Mouse (Mus musculus): ENCODE results near the gene Dmd. TPM values are rescaled to one million over a fixed set of nuclear protein-coding genes. Genes with fewer than 3 reads are reported as not detected.

The Dmd gene
- total and polyA plus RNA-seq, 3 experiments = not detected

- Histone ChIP-seq H3K9me3 (replicated peaks; ENCODE audit: insufficient read depth, low read length) (no peaks in the 10 kb centered on the region), H3K27me3 (ENCODE audit: control insufficient read depth in 1 of 2, insufficient read depth in 2 of 2, low read length in 2 of 2) (no peaks in the 10 kb centered on the region), H3K27ac (ENCODE audit: control insufficient read depth, low read depth, low read length) (no peak overlapping the region), H3K4me1 (ENCODE audit: control insufficient read depth in 1 of 2, insufficient read depth in 2 of 2, low read length in 2 of 2) (no peaks in the 10 kb centered on the region), H3K36me3 (ENCODE audit: control insufficient read depth in 1 of 2, insufficient read depth in 2 of 2, low read length in 2 of 2) (no peaks in the 10 kb centered on the region), H3K79me2 (ENCODE audit: control insufficient read depth, insufficient read depth, low read length, poor library complexity) (no peaks in the 10 kb centered on the region), H3K4me3 (ENCODE audit: control insufficient read depth in 1 of 2, insufficient read depth in 1 of 2, low read depth in 2 of 2, low read length in 2 of 2) (no peak overlapping the region), H3K9ac (ENCODE audit: control insufficient read depth, low read depth, low read length, poor library complexity, severe bottlenecking) (no peak overlapping the region)
- TF ChIP-seq ETS1 (IDR thresholded peaks at IDR 0.05; ENCODE audit: low read depth, low read length) (no peak), ELF1 (IDR thresholded peaks at IDR 0.05; ENCODE audit: low read depth, low read length) (no peak), BHLHE40 (IDR thresholded peaks at IDR 0.05; ENCODE audit: borderline replicate concordance, low read depth, low read length) (no peak), POLR2AphosphoS2 (IDR thresholded peaks at IDR 0.05; ENCODE audit: low read length) (no peak), MYC (IDR thresholded peaks at IDR 0.05; ENCODE audit: low read depth, low read length) (no peak), ZNF384 (IDR thresholded peaks at IDR 0.05; ENCODE audit: low read depth, low read length) (no peak), POLR2A (IDR thresholded peaks at IDR 0.05; ENCODE audit: control insufficient read depth in 1 of 2, insufficient read depth in 1 of 2, low read depth in 1 of 2, low read length in 2 of 2, poor library complexity in 1 of 2) (no peak), EP300 (IDR thresholded peaks at IDR 0.05; ENCODE audit: low read depth in 1 of 2, low read length in 2 of 2) (no peak)
- DNase-seq (ENCODE audit: low read depth, low spot score) = no peak
Observed at GRCm38 (mm10) chrX:84436556-84436955, 1487.9 kb downstream of the Dmd start.

GRCm38 (mm10) chrX:84442996-84443395 is 1494.3 kb downstream of the Dmd start:
- no peaks in the 10 kb centered on the region for H3K9me3 ChIP-seq (replicated peaks; ENCODE audit: insufficient read depth, low read length)
- DNase-seq (ENCODE audit: low read depth, low spot score) = no peak
- no peaks in the 10 kb centered on the region for H3K27me3 ChIP-seq (ENCODE audit: control insufficient read depth in 1 of 2, insufficient read depth in 2 of 2, low read length in 2 of 2)
- no peak overlapping the region for H3K27ac ChIP-seq (ENCODE audit: control insufficient read depth, low read depth, low read length)
- TF ChIP-seq GATA1 (IDR thresholded peaks at IDR 0.05; ENCODE audit: low read depth, low read length) = no peak
- no peak for TF ChIP-seq TCF12 (IDR thresholded peaks at IDR 0.05; ENCODE audit: low read depth, low read length)
- TF ChIP-seq ZMIZ1 (IDR thresholded peaks at IDR 0.05; ENCODE audit: low read depth, low read length) = no peak
- TF ChIP-seq TBP (IDR thresholded peaks at IDR 0.05; ENCODE audit: low read depth, low read length) = no peak
- TF ChIP-seq NRF1 (IDR thresholded peaks at IDR 0.05; ENCODE audit: insufficient read depth, low read depth, low read length, poor library complexity, severe bottlenecking) = no peak
- no peak for TF ChIP-seq RCOR1 (IDR thresholded peaks at IDR 0.05; ENCODE audit: low read depth, low read length)
- no peaks in the 10 kb centered on the region for H3K79me2 ChIP-seq (ENCODE audit: control insufficient read depth, insufficient read depth, low read length, poor library complexity)
- no peaks in the 10 kb centered on the region for H3K36me3 ChIP-seq (ENCODE audit: control insufficient read depth in 1 of 2, insufficient read depth in 2 of 2, low read length in 2 of 2)
- no peak overlapping the region for H3K4me3 ChIP-seq (ENCODE audit: control insufficient read depth in 1 of 2, insufficient read depth in 1 of 2, low read depth in 2 of 2, low read length in 2 of 2)
- H3K9ac ChIP-seq (ENCODE audit: control insufficient read depth, low read depth, low read length, poor library complexity, severe bottlenecking) = no peak overlapping the region
- H3K4me1 ChIP-seq (ENCODE audit: control insufficient read depth in 1 of 2, insufficient read depth in 2 of 2, low read length in 2 of 2) = no peaks in the 10 kb centered on the region

GRCm38 (mm10) chrX:84443985-84444384 is 1495.3 kb downstream of the Dmd start:
- Histone ChIP-seq H3K27ac (ENCODE audit: control insufficient read depth, low read depth, low read length) (no peak overlapping the region), H3K9ac (ENCODE audit: control insufficient read depth, low read depth, low read length, poor library complexity, severe bottlenecking) (no peak overlapping the region), H3K9me3 (replicated peaks; ENCODE audit: insufficient read depth, low read length) (no peaks in the 10 kb centered on the region), H3K27me3 (ENCODE audit: control insufficient read depth in 1 of 2, insufficient read depth in 2 of 2, low read length in 2 of 2) (no peaks in the 10 kb centered on the region), H3K4me3 (ENCODE audit: control insufficient read depth in 1 of 2, insufficient read depth in 1 of 2, low read depth in 2 of 2, low read length in 2 of 2) (no peak overlapping the region), H3K36me3 (ENCODE audit: control insufficient read depth in 1 of 2, insufficient read depth in 2 of 2, low read length in 2 of 2) (no peaks in the 10 kb centered on the region), H3K4me1 (ENCODE audit: control insufficient read depth in 1 of 2, insufficient read depth in 2 of 2, low read length in 2 of 2) (no peaks in the 10 kb centered on the region), H3K79me2 (ENCODE audit: control insufficient read depth, insufficient read depth, low read length, poor library complexity) (no peaks in the 10 kb centered on the region)
- no peak for DNase-seq (ENCODE audit: low read depth, low spot score)
- TF ChIP-seq CTCF (IDR thresholded peaks at IDR 0.05 in 2 of 3, conservative IDR thresholded peaks at IDR 0.05 in 1 of 3; ENCODE audit: control insufficient read depth in 1 of 3, insufficient read depth in 1 of 3, low read depth in 2 of 3, low read length in 3 of 3, poor library complexity in 1 of 3, severe bottlenecking in 1 of 3) (no peak), SMC3 (IDR thresholded peaks at IDR 0.05; ENCODE audit: low read depth, low read length) (no peak), BHLHE40 (IDR thresholded peaks at IDR 0.05; ENCODE audit: borderline replicate concordance, low read depth, low read length) (no peak), EP300 (IDR thresholded peaks at IDR 0.05; ENCODE audit: low read depth in 1 of 2, low read length in 2 of 2) (no peak), TAL1 (IDR thresholded peaks at IDR 0.05; ENCODE audit: low read length) (no peak), MXI1 (IDR thresholded peaks at IDR 0.05; ENCODE audit: low read depth, low read length) (no peak), MEF2A (IDR thresholded peaks at IDR 0.05; ENCODE audit: extremely low read depth, insufficient replicate concordance, low read depth, low read length, poor library complexity, severe bottlenecking) (no peak), MAFK (IDR thresholded peaks at IDR 0.05; ENCODE audit: borderline replicate concordance, low read depth, low read length) (no peak), RAD21 (IDR thresholded peaks at IDR 0.05; ENCODE audit: low read depth, low read length) (no peak), GABPA (IDR thresholded peaks at IDR 0.05; ENCODE audit: low read depth, low read length) (no peak), ZNF384 (IDR thresholded peaks at IDR 0.05; ENCODE audit: low read depth, low read length) (no peak), USF2 (IDR thresholded peaks at IDR 0.05; ENCODE audit: borderline replicate concordance in 1 of 2, insufficient read depth in 1 of 2, low read depth in 1 of 2, low read length in 2 of 2) (no peak), HCFC1 (IDR thresholded peaks at IDR 0.05; ENCODE audit: low read depth, low read length) (no peak), MYB (IDR thresholded peaks at IDR 0.05; ENCODE audit: low read depth, low read length) (no peak), ETS1 (IDR thresholded peaks at IDR 0.05; ENCODE audit: low read depth, low read length) (no peak), CHD2 (IDR thresholded peaks at IDR 0.05; ENCODE audit: low read length) (no peak), TCF12 (IDR thresholded peaks at IDR 0.05; ENCODE audit: low read depth, low read length) (no peak)
